Mouse (Mus musculus) midbrain, embryonic 16.5 days (tissue): ENCODE measurements around the gene Efemp1. TPM values are rescaled to one million over a fixed set of nuclear protein-coding genes. Genes with fewer than 3 reads are reported as not detected.

Experiments used
- ATAC-seq: fragments of 200-750 bp; cut with Nextera tagmentation; 2 replicates; pipeline ENCODE4 v1.8.0; 2017; ENCODE audit warnings: moderate TSS enrichment
- H3K27ac ChIP-seq: fragments of 300-500 bp; sonication (generic); 2 replicates; pipeline ENCODE4 v1.5.1; 2014; ENCODE audit warnings: mild to moderate bottlenecking, low read length, mixed read lengths
- H3K27me3 ChIP-seq: fragments of 300-500 bp; sonication (generic); 2 replicates; pipeline ENCODE4 v1.6.1; 2014; ENCODE audit warnings: low read depth, low read length, mixed read lengths; ENCODE audit not compliant: control insufficient read depth, insufficient read depth
- H3K36me3 ChIP-seq: fragments of 300-500 bp; sonication (generic); 2 replicates; pipeline ENCODE4 v1.6.1; 2014; ENCODE audit warnings: mild to moderate bottlenecking, low read length, moderate library complexity, mixed read lengths; ENCODE audit not compliant: control insufficient read depth, insufficient read depth
- H3K4me1 ChIP-seq: fragments of 300-500 bp; sonication (generic); 2 replicates; pipeline ENCODE4 v1.6.1; 2014; ENCODE audit warnings: mild to moderate bottlenecking, low read length, mixed read lengths; ENCODE audit not compliant: control insufficient read depth, insufficient read depth
- H3K4me2 ChIP-seq: fragments of 300-500 bp; sonication (generic); 2 replicates; pipeline ENCODE4 v1.6.1; 2014; ENCODE audit warnings: mild to moderate bottlenecking, low read length, mixed read lengths
- H3K4me3 ChIP-seq: fragments of 300-500 bp; sonication (generic); 2 replicates; pipeline ENCODE4 v1.5.1; 2014; ENCODE audit warnings: low read depth, mild to moderate bottlenecking, low read length, moderate library complexity, mixed read lengths
- H3K9ac ChIP-seq: fragments of 300-500 bp; sonication (generic); 2 replicates; pipeline ENCODE4 v1.6.1; 2014; ENCODE audit warnings: low read depth, low read length, mixed read lengths
- H3K9me3 ChIP-seq: fragments of 300-500 bp; sonication (generic); replicated peaks from 2 replicates; pipeline ENCODE4 v1.6.1; 2014; ENCODE audit warnings: mild to moderate bottlenecking, low read length, mixed read lengths; ENCODE audit not compliant: control insufficient read depth, poor library complexity, severe bottlenecking
- WGBS: fragments of 180-500 bp; shearing (Covaris S2); extraction: QIAGEN DNeasy Blood & Tissue Kit; methylation state at CpG from one replicate; pipeline ENCODE4 v1.1.7; 2014; 5-methylcytosine and 5-hydroxymethylcytosine counted together
- polyA plus RNA-seq: library from polyadenylated mRNA; unstranded; fragments of >200 nt; fragmentation: Nextera tagmentation; extraction: Ambion mirVana; gene quantifications from 2 replicates; pipeline ENCODE4 v1.2.1, GENCODE M21; 2015

Efemp1 gene
- polyA plus RNA-seq, 1 experiment from 2014 or later, result 4.6 TPM

DNA sequence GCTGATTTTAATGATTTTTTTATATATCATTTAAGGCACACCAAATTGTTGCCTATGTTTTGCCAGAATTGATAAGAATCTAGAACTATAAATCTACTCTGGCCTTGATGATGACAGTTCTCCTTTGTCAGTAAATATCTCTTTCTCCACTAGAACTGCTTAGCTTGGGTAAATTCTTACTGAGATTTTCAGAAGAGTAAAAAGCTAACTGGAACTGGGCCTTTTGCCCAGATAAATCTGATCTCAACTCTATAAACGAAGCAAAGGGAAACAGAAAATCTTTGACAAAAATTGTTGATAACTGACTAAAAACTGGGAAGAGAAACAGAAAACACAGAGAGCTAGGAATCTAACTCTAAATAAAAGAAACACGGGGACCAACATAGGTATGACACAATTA, 51.6 kb downstream of the Efemp1 start:
- 93% methylated on average over 2 of the region's 2 CpGs for WGBS
- no peak overlapping the region for H3K9ac ChIP-seq
- no peaks in the 10 kb centered on the region for H3K4me1 ChIP-seq
- H3K4me2 ChIP-seq, result no peak overlapping the region
- H3K4me3 ChIP-seq, result no peak overlapping the region
- no peak for ATAC-seq
- H3K27ac ChIP-seq, result no peak overlapping the region
- H3K27me3 ChIP-seq, result no peaks in the 10 kb centered on the region
- H3K36me3 ChIP-seq, result no peaks in the 10 kb centered on the region
- no peaks in the 10 kb centered on the region for H3K9me3 ChIP-seq

DNA sequence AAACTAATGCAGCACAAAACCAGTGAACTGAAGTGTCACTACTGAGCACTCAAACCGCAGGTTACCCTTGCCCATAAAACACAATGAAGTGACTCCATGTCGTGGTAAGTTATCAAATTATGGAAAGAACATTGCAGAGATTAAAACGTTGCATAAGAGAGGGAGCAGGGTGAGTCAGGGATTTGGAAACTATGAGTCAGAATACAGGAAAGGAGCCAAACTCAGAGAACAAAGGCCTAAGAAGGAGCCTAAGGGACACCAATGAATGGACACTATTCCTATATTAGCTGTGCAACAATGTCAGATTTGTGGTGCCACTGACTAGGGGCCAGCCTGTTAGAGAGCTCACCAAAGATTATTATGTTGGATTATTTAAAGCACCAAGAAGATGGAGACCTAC, 53.3 kb downstream of the Efemp1 start:
- Histone ChIP-seq H3K36me3 (no peaks in the 10 kb centered on the region), H3K27me3 (no peaks in the 10 kb centered on the region), H3K9me3 (no peaks in the 10 kb centered on the region), H3K4me1 (no peaks in the 10 kb centered on the region), H3K4me2 (no peak overlapping the region), H3K9ac (no peak overlapping the region), H3K4me3 (no peak overlapping the region), H3K27ac (no peak overlapping the region)
- 74% methylated on average over 3 of the region's 3 CpGs for WGBS
- ATAC-seq, result no peak

GRCm38 (mm10) chr11:28908908-28909545, 56.0 kb downstream of the Efemp1 start:
- H3K4me2 ChIP-seq, result no peak overlapping the region
- no peaks in the 10 kb centered on the region for H3K27me3 ChIP-seq
- 52% methylated on average over 3 of the region's 3 CpGs for WGBS
- H3K27ac ChIP-seq, result no peak overlapping the region
- no peak for ATAC-seq
- H3K36me3 ChIP-seq, result no peaks in the 10 kb centered on the region
- no peaks in the 10 kb centered on the region for H3K4me1 ChIP-seq
- H3K9ac ChIP-seq, result no peak overlapping the region
- no peaks in the 10 kb centered on the region for H3K9me3 ChIP-seq
- no peak overlapping the region for H3K4me3 ChIP-seq

GRCm38 (mm10) chr11:28912469-28913138, 59.6 kb downstream of the Efemp1 start:
- no peak overlapping the region for H3K4me2 ChIP-seq
- no peaks in the 10 kb centered on the region for H3K9me3 ChIP-seq
- H3K27me3 ChIP-seq, result no peaks in the 10 kb centered on the region
- 86% methylated on average over 3 of the region's 3 CpGs for WGBS
- H3K4me3 ChIP-seq, result no peak overlapping the region
- ATAC-seq, result no peak
- no peaks in the 10 kb centered on the region for H3K4me1 ChIP-seq
- H3K27ac ChIP-seq, result no peak overlapping the region
- H3K9ac ChIP-seq, result no peak overlapping the region
- no peaks in the 10 kb centered on the region for H3K36me3 ChIP-seq

- no peak overlapping the region for H3K9ac ChIP-seq
- no peaks in the 10 kb centered on the region for H3K9me3 ChIP-seq
- no peaks in the 10 kb centered on the region for H3K36me3 ChIP-seq
- no peaks in the 10 kb centered on the region for H3K4me1 ChIP-seq
- H3K27me3 ChIP-seq, result no peaks in the 10 kb centered on the region
- H3K4me3 ChIP-seq, result no peak overlapping the region
- no peak for ATAC-seq
- H3K4me2 ChIP-seq, result no peak overlapping the region
- H3K27ac ChIP-seq, result no peak overlapping the region
Observed at GRCm38 (mm10) chr11:28934449-28934848, 81.4 kb downstream of the Efemp1 start.

GRCm38 (mm10) chr11:28939651-28940050, 86.6 kb downstream of the Efemp1 start:
- WGBS, result 87% methylated on average over 1 of the region's 1 CpGs
- Histone ChIP-seq H3K27ac (no peak overlapping the region), H3K4me1 (no peaks in the 10 kb centered on the region), H3K36me3 (no peaks in the 10 kb centered on the region), H3K27me3 (no peaks in the 10 kb centered on the region), H3K4me3 (no peak overlapping the region), H3K9me3 (no peaks in the 10 kb centered on the region), H3K9ac (no peak overlapping the region), H3K4me2 (no peak overlapping the region)
- no peak for ATAC-seq

DNA sequence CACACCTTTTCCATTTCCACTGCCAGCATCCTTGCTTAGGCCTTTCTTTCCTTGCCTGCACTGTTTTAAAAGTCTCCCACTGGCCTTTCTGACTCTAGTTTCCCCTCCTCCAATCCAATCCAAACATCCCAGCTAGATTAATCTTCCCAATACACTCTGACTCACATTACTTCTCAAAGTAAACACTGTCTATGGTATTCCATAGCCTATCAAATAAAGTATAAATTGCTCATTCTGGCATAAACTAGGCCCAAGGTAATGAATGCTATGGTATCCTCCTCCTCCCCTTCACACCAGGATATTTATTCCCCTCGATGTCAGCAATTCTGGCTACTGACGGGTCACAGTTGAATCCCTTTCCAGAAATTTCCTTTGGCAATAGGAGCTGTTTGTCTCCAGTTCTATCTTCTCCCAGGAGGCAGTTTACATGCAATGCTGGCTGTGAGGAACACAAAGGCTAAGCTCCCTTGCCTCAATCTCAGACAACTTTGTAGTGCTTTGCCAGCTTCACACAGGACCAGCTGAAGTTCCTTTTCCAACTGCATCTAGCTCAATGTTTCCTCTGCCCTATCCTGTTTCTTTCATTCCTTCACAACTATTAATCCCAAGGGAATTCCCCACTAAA, 98.7 kb downstream of the Efemp1 start:
- Histone ChIP-seq H3K9me3 (no peaks in the 10 kb centered on the region), H3K36me3 (no peaks in the 10 kb centered on the region), H3K4me3 (no peak overlapping the region), H3K27ac (no peak overlapping the region), H3K4me2 (no peak overlapping the region), H3K27me3 (no peaks in the 10 kb centered on the region), H3K9ac (no peak overlapping the region), H3K4me1 (no peaks in the 10 kb centered on the region)
- WGBS, result 68% methylated on average over 2 of the region's 2 CpGs
- ATAC-seq, result no peak

- ATAC-seq, result no peak; the same call in 1 of the 2 replicates
- Histone ChIP-seq H3K9me3 (no peaks in the 10 kb centered on the region), H3K4me2 (no peak overlapping the region), H3K27me3 (no peaks in the 10 kb centered on the region), H3K4me3 (no peak overlapping the region), H3K4me1 (no peaks in the 10 kb centered on the region), H3K36me3 (no peaks in the 10 kb centered on the region), H3K27ac (no peak overlapping the region), H3K9ac (no peak overlapping the region)
- WGBS, result 62% methylated on average over 6 of the region's 6 CpGs
Observed at GRCm38 (mm10) chr11:28954673-28955304, 101.8 kb downstream of the Efemp1 start.

DNA sequence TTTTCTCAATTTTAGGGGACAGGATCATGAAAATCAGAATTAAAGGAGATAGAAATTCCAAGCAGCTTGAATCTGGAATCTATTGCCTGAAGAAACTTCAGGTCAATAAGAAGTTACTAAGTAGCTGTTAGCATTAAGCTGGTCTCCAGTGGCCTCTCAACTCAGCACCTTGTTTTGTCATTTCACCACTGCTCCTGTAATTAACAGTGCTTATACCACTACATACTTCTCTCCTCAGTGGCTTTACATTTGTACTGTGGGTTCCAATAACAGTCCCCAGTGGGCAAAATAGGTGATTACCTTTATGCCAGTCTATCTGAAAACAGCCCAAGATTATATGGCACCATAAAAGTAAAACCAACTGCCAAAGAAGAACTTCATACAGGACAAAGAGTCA, 102.3 kb downstream of the Efemp1 start:
- no peaks in the 10 kb centered on the region for H3K36me3 ChIP-seq
- no peak overlapping the region for H3K27ac ChIP-seq
- no peaks in the 10 kb centered on the region for H3K4me1 ChIP-seq
- H3K27me3 ChIP-seq, result no peaks in the 10 kb centered on the region
- no peak overlapping the region for H3K4me2 ChIP-seq
- no peaks in the 10 kb centered on the region for H3K9me3 ChIP-seq
- no peak overlapping the region for H3K9ac ChIP-seq
- ATAC-seq, result no peak
- H3K4me3 ChIP-seq, result no peak overlapping the region
